Mouse (Mus musculus): Measurements from ENCODE around the gene Ciz1. TPM values are rescaled to one million over a fixed set of nuclear protein-coding genes. Genes with fewer than 3 reads are reported as not detected.

Gene Ciz1
- polyA plus RNA-seq, 1 experiment from 2014 or later, result 54.9 TPM

Small RNAs within 50 kb of the gene (microRNA-seq; reads per million reads assigned to microRNA genes)
- gene Gm23363, result 0.95 reads per million
- gene Mir199b, result 553 reads per million, percentile 75 among the genes with 10 or more reads in this experiment

Other genes starting within 250 kb of the Ciz1 start
- gene Prrc2b, start 201.2 kb upstream of the Ciz1 start, polyA plus RNA-seq (2015; fragmentation: Nextera tagmentation; extraction: Ambion mirVana), result 30.3 and 30.4 TPM in 2 replicates
- gene Pomt1, start 115.7 kb upstream of the Ciz1 start, polyA plus RNA-seq (2015; fragmentation: Nextera tagmentation; extraction: Ambion mirVana), result 31.6 and 32.9 TPM in 2 replicates
- 88.5 and 92.0 TPM in 2 replicates for gene Uck1, start 92.2 kb upstream of the Ciz1 start, polyA plus RNA-seq (2015; fragmentation: Nextera tagmentation; extraction: Ambion mirVana)
- gene Golga2, start 64.9 kb upstream of the Ciz1 start, polyA plus RNA-seq (2015; fragmentation: Nextera tagmentation; extraction: Ambion mirVana), result 26.6 and 28.0 TPM in 2 replicates
- gene Swi5, start 64.3 kb upstream of the Ciz1 start, polyA plus RNA-seq (2015; fragmentation: Nextera tagmentation; extraction: Ambion mirVana), result 407 and 433 TPM in 2 replicates
- gene Dnm1, start 1.0 kb downstream of the Ciz1 start, polyA plus RNA-seq (2015; fragmentation: Nextera tagmentation; extraction: Ambion mirVana), result 5.4 TPM in 2 replicates
- 50.1 and 51.6 TPM in 2 replicates for gene 1110008P14Rik, start 29.6 kb downstream of the Ciz1 start, polyA plus RNA-seq (2015; fragmentation: Nextera tagmentation; extraction: Ambion mirVana)
- gene Lcn2, start 35.9 kb downstream of the Ciz1 start, polyA plus RNA-seq (2015; fragmentation: Nextera tagmentation; extraction: Ambion mirVana), result 9.0 and 12.7 TPM in 2 replicates
- gene Ptges2, start 43.6 kb downstream of the Ciz1 start, polyA plus RNA-seq (2015; fragmentation: Nextera tagmentation; extraction: Ambion mirVana), result 38.3 and 39.5 TPM in 2 replicates
- 7.3 and 8.2 TPM in 2 replicates for gene Naif1, start 98.1 kb downstream of the Ciz1 start, polyA plus RNA-seq (2015; fragmentation: Nextera tagmentation; extraction: Ambion mirVana)
- 21.2 and 21.9 TPM in 2 replicates for gene Slc25a25, start 99.1 kb downstream of the Ciz1 start, polyA plus RNA-seq (2015; fragmentation: Nextera tagmentation; extraction: Ambion mirVana)
- 13.3 and 15.0 TPM in 2 replicates for gene Fam102a, start 183.0 kb downstream of the Ciz1 start, polyA plus RNA-seq (2015; fragmentation: Nextera tagmentation; extraction: Ambion mirVana)
- 106 and 108 TPM in 2 replicates for gene Dpm2, start 218.5 kb downstream of the Ciz1 start, polyA plus RNA-seq (2015; fragmentation: Nextera tagmentation; extraction: Ambion mirVana)
- 2.5 and 2.6 TPM in 2 replicates for gene Pip5kl1, start 222.5 kb downstream of the Ciz1 start, polyA plus RNA-seq (2015; fragmentation: Nextera tagmentation; extraction: Ambion mirVana)
- gene 9430097D07Rik, start 223.4 kb downstream of the Ciz1 start, polyA plus RNA-seq (2015; fragmentation: Nextera tagmentation; extraction: Ambion mirVana), result 0.12 and 0.16 TPM in 2 replicates
- gene St6galnac4, start 234.8 kb downstream of the Ciz1 start, polyA plus RNA-seq (2015; fragmentation: Nextera tagmentation; extraction: Ambion mirVana), result 24.7 TPM in 2 replicates
- 18.5 and 18.6 TPM in 2 replicates for gene St6galnac6, start 247.4 kb downstream of the Ciz1 start, polyA plus RNA-seq (2015; fragmentation: Nextera tagmentation; extraction: Ambion mirVana)